Mouse (Mus musculus) G1E (cell line): ENCODE results near the gene Kcnk2. TPM values are rescaled to one million over a fixed set of nuclear protein-coding genes. Genes with fewer than 3 reads are reported as not detected.

Source experiments
- ATAC-seq: 2 replicates; pipeline ENCODE4 v1.8.0; 2016; ENCODE audit warnings: mild to moderate bottlenecking; ENCODE audit not compliant: insufficient number of reproducible peaks, poor library complexity, low FRiP score, severe bottlenecking; ENCODE audit errors: extremely low read depth
- DNase-seq: peaks from one replicate; pipeline ENCODE4 v3.0.0; 2012; ENCODE audit warnings: low spot score
- H3K27me3 ChIP-seq: 2 replicates; pipeline ENCODE4 v1.6.1; 2012; ENCODE audit warnings: mild to moderate bottlenecking, low read length, inconsistent platforms; ENCODE audit not compliant: insufficient read depth
- H3K36me3 ChIP-seq: replicated peaks from 2 replicates; pipeline ENCODE3; 2012; ENCODE audit warnings: mild to moderate bottlenecking, inconsistent platforms
- H3K4me1 ChIP-seq: 2 replicates; pipeline ENCODE4 v1.6.1; 2012; ENCODE audit warnings: low read depth, low read length, inconsistent platforms, mixed read lengths; ENCODE audit not compliant: insufficient read depth
- H3K4me3 ChIP-seq: 2 replicates; pipeline ENCODE4 v1.5.1; 2012; ENCODE audit warnings: low read depth, mild to moderate bottlenecking, inconsistent platforms, low read length, moderate library complexity, mixed read lengths
- H3K9me3 ChIP-seq: replicated peaks from 2 replicates; pipeline ENCODE4 v1.6.1; 2012; ENCODE audit warnings: inconsistent platforms
- CTCF ChIP-seq: IDR thresholded peaks from 2 replicates; pipeline ENCODE4 v1.5.1; 2012; ENCODE audit warnings: low read depth, low read length, inconsistent platforms, mixed read lengths
- GATA1 ChIP-seq: IDR thresholded peaks from 2 replicates; pipeline ENCODE4 v1.6.1; 2012; ENCODE audit warnings: borderline replicate concordance, low read length, inconsistent platforms, mixed read lengths
- GATA2 ChIP-seq: IDR thresholded peaks from 2 replicates; pipeline ENCODE4 v1.6.1; 2012; ENCODE audit warnings: low read depth, low read length, inconsistent platforms, borderline replicate concordance
- POLR2AphosphoS5 ChIP-seq: IDR thresholded peaks from 2 replicates; pipeline ENCODE4 v1.6.1; 2012; ENCODE audit warnings: low read depth, low read length, inconsistent platforms; ENCODE audit not compliant: insufficient replicate concordance
- TAL1 ChIP-seq: conservative IDR thresholded peaks from 2 replicates; pipeline ENCODE4 v1.6.1; 2012; ENCODE audit warnings: low read depth, low read length, inconsistent platforms, mixed read lengths
- polyA plus RNA-seq: library from polyadenylated mRNA; stranded (reverse); fragments of >175 nt; gene quantifications from 2 replicates; pipeline ENCODE4 v1.2.3, GENCODE M21; 2012
- total RNA-seq, 2 experiments: library from RNA; stranded (forward) in 1 of 2; stranded (reverse) in 1 of 2; fragments of 200-1000 nt in 1 of 2; fragments of >200 nt in 1 of 2; fragmentation: Nextera tagmentation in 1 of 2; gene quantifications; 2 replicates each; pipeline ENCODE4 v1.2.3; 2014 to 2017

Kcnk2 gene
- total and polyA plus RNA-seq, 3 experiments, result 0.22 TPM; not detected in 2

- TF ChIP-seq CTCF, result no peak
- no peak for TF ChIP-seq GATA1
- TF ChIP-seq POLR2AphosphoS5, result no peak
- TF ChIP-seq GATA2, result no peak
- no peak for TF ChIP-seq TAL1
- Histone ChIP-seq H3K36me3 (no peaks in the 10 kb centered on the region), H3K27me3 (no peaks in the 10 kb centered on the region), H3K9me3 (peaks cover 63% of the 10 kb centered on the region), H3K4me3 (no peak overlapping the region), H3K4me1 (no peaks in the 10 kb centered on the region)
- ATAC-seq (no peak), DNase-seq (no peak)
These were observed 60.6 kb downstream of the Kcnk2 start for GRCm38 (mm10) chr1:189341381-189341917.

GRCm38 (mm10) chr1:189315896-189316295 is 86.2 kb downstream of the Kcnk2 start:
- no peak overlapping the region for H3K4me3 ChIP-seq
- H3K9me3 ChIP-seq, result peaks cover 41% of the 10 kb centered on the region
- DNase-seq, result no peak
- no peaks in the 10 kb centered on the region for H3K4me1 ChIP-seq
- no peak for ATAC-seq
- no peaks in the 10 kb centered on the region for H3K27me3 ChIP-seq
- TF ChIP-seq GATA1 (no peak), POLR2AphosphoS5 (no peak), TAL1 (no peak), GATA2 (no peak), CTCF (no peak)
- no peaks in the 10 kb centered on the region for H3K36me3 ChIP-seq

GRCm38 (mm10) chr1:189314495-189314894 is 87.6 kb downstream of the Kcnk2 start:
- Histone ChIP-seq H3K36me3 (no peaks in the 10 kb centered on the region), H3K4me1 (no peaks in the 10 kb centered on the region), H3K9me3 (peaks cover 45% of the 10 kb centered on the region), H3K27me3 (no peaks in the 10 kb centered on the region), H3K4me3 (no peak overlapping the region)
- no peak for TF ChIP-seq GATA1
- TF ChIP-seq POLR2AphosphoS5, result no peak
- no peak for TF ChIP-seq CTCF
- TF ChIP-seq TAL1, result no peak
- TF ChIP-seq GATA2, result no peak
- DNase-seq (no peak), ATAC-seq (no peak)

GRCm38 (mm10) chr1:189313750-189314149 is 88.3 kb downstream of the Kcnk2 start:
- DNase-seq (no peak), ATAC-seq (no peak)
- Histone ChIP-seq H3K9me3 (peaks cover 39% of the 10 kb centered on the region), H3K36me3 (no peaks in the 10 kb centered on the region), H3K4me3 (no peak overlapping the region), H3K4me1 (no peaks in the 10 kb centered on the region), H3K27me3 (no peaks in the 10 kb centered on the region)
- TF ChIP-seq GATA2, result no peak
- TF ChIP-seq TAL1, result no peak
- no peak for TF ChIP-seq GATA1
- no peak for TF ChIP-seq CTCF

GRCm38 (mm10) chr1:189310145-189310544 is 91.9 kb downstream of the Kcnk2 start:
- H3K27me3 ChIP-seq, result no peaks in the 10 kb centered on the region
- ATAC-seq, result no peak

GRCm38 (mm10) chr1:189304988-189305522 is 97.0 kb downstream of the Kcnk2 start:
- Histone ChIP-seq H3K36me3 (no peaks in the 10 kb centered on the region), H3K9me3 (peaks cover 47% of the 10 kb centered on the region), H3K27me3 (no peaks in the 10 kb centered on the region), H3K4me3 (no peak overlapping the region), H3K4me1 (no peaks in the 10 kb centered on the region)
- ATAC-seq (no peak), DNase-seq (no peak)
- no peak for TF ChIP-seq CTCF
- TF ChIP-seq GATA1, result no peak
- no peak for TF ChIP-seq TAL1
- no peak for TF ChIP-seq POLR2AphosphoS5
- TF ChIP-seq GATA2, result no peak

More at GRCm38 (mm10) chr1:189310145-189310544, 91.9 kb downstream of the Kcnk2 start:
- TF ChIP-seq POLR2AphosphoS5 (no peak), GATA2 (no peak), GATA1 (no peak), CTCF (no peak), TAL1 (no peak)
- no peaks in the 10 kb centered on the region for H3K36me3 ChIP-seq
- no peak for DNase-seq
- no peaks in the 10 kb centered on the region for H3K4me1 ChIP-seq
- H3K4me3 ChIP-seq, result no peak overlapping the region
- H3K9me3 ChIP-seq, result peaks cover 35% of the 10 kb centered on the region
